Mouse (Mus musculus) limb, embryonic 11.5 days (tissue): ENCODE results near the gene Cbx4. TPM values are rescaled to one million over a fixed set of nuclear protein-coding genes. Genes with fewer than 3 reads are reported as not detected.

Experiments
- ATAC-seq: fragments of 200-750 bp; cut with Nextera tagmentation; 2 replicates; pipeline ENCODE4 v1.8.0; 2017; ENCODE audit warnings: low read depth; ENCODE audit not compliant: insufficient number of reproducible peaks, low FRiP score, low TSS enrichment
- DNase-seq: peaks from one replicate; pipeline ENCODE4 v3.0.0-alpha.2; 2015; ENCODE audit warnings: low spot score
- H3K27ac ChIP-seq: fragments of 300-500 bp; sonication (generic); replicated peaks from 2 replicates; pipeline ENCODE4 v1.5.1; 2014; ENCODE audit warnings: low read depth, mild to moderate bottlenecking, low read length
- H3K27me3 ChIP-seq: fragments of 300-500 bp; sonication (generic); 2 replicates; pipeline ENCODE4 v1.6.1; 2014; ENCODE audit warnings: mild to moderate bottlenecking, low read length, mixed read lengths; ENCODE audit not compliant: control insufficient read depth, insufficient read depth
- H3K36me3 ChIP-seq: fragments of 300-500 bp; sonication (generic); 2 replicates; pipeline ENCODE4 v1.6.1; 2014; ENCODE audit warnings: mild to moderate bottlenecking, low read length, moderate library complexity, mixed read lengths; ENCODE audit not compliant: control insufficient read depth, insufficient read depth
- H3K4me1 ChIP-seq: fragments of 300-500 bp; sonication (generic); 2 replicates; pipeline ENCODE4 v1.6.1; 2014; ENCODE audit warnings: low read length, mixed read lengths; ENCODE audit not compliant: control insufficient read depth, insufficient read depth
- H3K4me2 ChIP-seq: fragments of 300-500 bp; sonication (generic); 2 replicates; pipeline ENCODE4 v1.6.1; 2014; ENCODE audit warnings: low read depth, mild to moderate bottlenecking, moderate library complexity; ENCODE audit not compliant: severe bottlenecking
- H3K4me3 ChIP-seq: fragments of 300-500 bp; sonication (generic); 2 replicates; pipeline ENCODE4 v1.5.1; 2014; ENCODE audit warnings: low read depth, low read length
- H3K9ac ChIP-seq: fragments of 300-500 bp; sonication (generic); 2 replicates; pipeline ENCODE4 v1.6.1; 2014; ENCODE audit warnings: mild to moderate bottlenecking, low read length
- H3K9me3 ChIP-seq: fragments of 300-500 bp; sonication (generic); 2 replicates; pipeline ENCODE4 v1.6.1; 2016; ENCODE audit warnings: low read length; ENCODE audit not compliant: control insufficient read depth
- WGBS: fragments of 180-500 bp; shearing (Covaris S2); extraction: QIAGEN DNeasy Blood & Tissue Kit; methylation state at CpG from one replicate; pipeline ENCODE4 v1.1.7; 2014; 5-methylcytosine and 5-hydroxymethylcytosine counted together
- polyA plus RNA-seq: library from polyadenylated mRNA; unstranded; fragments of >200 nt; fragmentation: Nextera tagmentation; extraction: Ambion mirVana; gene quantifications from 2 replicates; pipeline ENCODE4 v1.2.1, GENCODE M21; 2014

Gene Cbx4
- 5.4 and 5.8 TPM in 2 replicates for polyA plus RNA-seq

DNA sequence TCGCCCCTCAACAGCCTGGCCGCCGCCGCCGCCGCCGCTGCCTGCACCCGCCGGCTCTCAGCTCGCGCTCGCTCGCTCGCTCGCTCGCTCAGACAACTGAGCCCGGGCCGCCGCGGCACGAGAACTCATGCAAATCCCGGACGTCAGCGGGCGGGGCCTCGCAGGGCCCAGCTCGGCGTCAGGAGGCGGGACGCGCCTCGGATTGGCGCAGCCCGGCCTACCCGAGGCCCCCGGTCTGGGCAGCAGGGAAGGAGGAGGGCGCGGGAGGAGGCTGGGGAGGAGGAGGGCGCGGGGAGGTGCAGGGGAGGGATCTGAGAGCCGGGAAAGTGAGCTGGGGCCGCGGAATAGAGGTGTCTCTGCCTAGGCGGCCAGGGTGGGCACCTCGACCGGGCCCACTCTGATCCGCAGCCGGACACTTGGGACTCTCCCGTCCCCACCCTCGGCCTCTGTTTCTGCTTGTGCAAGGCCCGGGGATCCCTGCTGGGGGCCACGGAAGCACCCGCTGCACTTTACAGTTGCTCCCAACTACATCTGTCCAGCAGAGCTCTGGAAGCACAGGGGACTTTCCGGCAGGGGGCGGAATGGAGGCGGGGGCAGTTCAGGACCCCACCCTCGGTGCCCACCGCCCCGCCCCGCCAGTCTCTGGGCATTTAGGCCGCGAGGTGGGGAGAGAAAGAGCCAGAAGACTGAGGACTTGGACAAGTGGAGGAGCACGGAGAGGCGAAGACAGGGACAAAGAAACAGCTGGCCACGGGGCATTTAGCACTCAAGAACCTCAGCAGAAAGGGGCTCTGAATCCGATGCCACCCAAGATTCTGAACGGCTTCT lies at the start of gene Cbx4:
Gene Cbx4, minus strand, starts transcription at position 78 of the 828 bp plus-strand sequence.
- no peaks in the 10 kb centered on the region for H3K36me3 ChIP-seq
- peak within 1 kb of the TSS; percentile 80 for H3K4me2 ChIP-seq
- ATAC-seq: peak; percentile 87
- peak within 1 kb of the TSS; percentile 89 for H3K9ac ChIP-seq
- H3K4me3 ChIP-seq: peak within 1 kb of the TSS; percentile 82
- no peaks in the 10 kb centered on the region for H3K9me3 ChIP-seq
- H3K4me1 ChIP-seq: peaks cover 61% of the 10 kb centered on the region
- peak; percentile 95 for DNase-seq
- peak within 1 kb of the TSS; percentile 94 for H3K27ac ChIP-seq
- peaks cover 59% of the 10 kb centered on the region for H3K27me3 ChIP-seq
- under 1% methylated on average over 55 of the region's 67 CpGs for WGBS

DNA sequence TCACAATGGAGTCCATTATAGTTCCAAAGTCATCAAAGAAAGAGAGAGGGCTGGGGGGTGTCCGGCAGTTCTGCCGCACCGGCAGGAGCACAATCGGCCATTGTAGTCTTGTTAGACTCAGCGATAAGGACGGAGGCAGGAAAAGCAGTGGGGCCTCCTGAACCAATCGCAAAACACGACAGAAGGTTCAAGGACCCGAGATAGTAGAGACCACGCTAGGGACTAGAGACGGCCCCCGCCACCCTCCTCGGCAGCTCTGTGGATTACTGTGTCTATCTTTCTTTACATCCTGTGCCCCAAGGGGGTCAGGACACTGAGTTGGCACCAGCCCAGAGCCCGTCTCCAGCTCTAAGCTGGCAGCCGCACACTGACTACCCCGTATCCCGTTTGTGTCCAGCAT lies 48.6 kb upstream of the Cbx4 start:
- Histone ChIP-seq H3K27ac (no peak overlapping the region; the same call in none of the 2 replicates), H3K4me1 (peaks cover 20% of the 10 kb centered on the region), H3K9ac (no peak overlapping the region), H3K4me3 (no peak overlapping the region), H3K27me3 (0 out of 2 replicates have a peak, but pooled peaks cover 2% of the 10 kb centered on the region), H3K9me3 (no peaks in the 10 kb centered on the region), H3K4me2 (0 out of 2 replicates have a peak overlapping the region, but pooled peaks have one; percentile 12), H3K36me3 (no peaks in the 10 kb centered on the region)
- 65% methylated on average over 17 of the region's 17 CpGs for WGBS
- no peak for DNase-seq
- no peak for ATAC-seq

- ATAC-seq (no peak), DNase-seq (no peak)
- peaks cover 6% of the 10 kb centered on the region; the same call in 1 of the 2 replicates for H3K27me3 ChIP-seq
- H3K27ac ChIP-seq: no peak overlapping the region
- 79% methylated on average over 5 of the region's 5 CpGs for WGBS
- H3K9me3 ChIP-seq: no peaks in the 10 kb centered on the region
- H3K4me1 ChIP-seq: peaks cover 29% of the 10 kb centered on the region
- H3K36me3 ChIP-seq: no peaks in the 10 kb centered on the region
- H3K4me2 ChIP-seq: no peak overlapping the region
- no peak overlapping the region for H3K4me3 ChIP-seq
- no peak overlapping the region for H3K9ac ChIP-seq
Observed at GRCm38 (mm10) chr11:119133437-119134221, 47.6 kb upstream of the Cbx4 start.

- DNase-seq: no peak
- H3K27ac ChIP-seq: no peak overlapping the region
- no peaks in the 10 kb centered on the region for H3K9me3 ChIP-seq
- no peak overlapping the region for H3K9ac ChIP-seq
- peaks cover 11% of the 10 kb centered on the region; the same call in 1 of the 2 replicates for H3K27me3 ChIP-seq
- H3K4me2 ChIP-seq: no peak overlapping the region
- no peak overlapping the region for H3K4me3 ChIP-seq
- WGBS: 84% methylated on average over 14 of the region's 14 CpGs
- peaks cover 40% of the 10 kb centered on the region for H3K4me1 ChIP-seq
- no peak for ATAC-seq
- no peaks in the 10 kb centered on the region for H3K36me3 ChIP-seq
Observed at GRCm38 (mm10) chr11:119132198-119133035, 46.4 kb upstream of the Cbx4 start.

- peak; percentile 72 for DNase-seq
- Histone ChIP-seq H3K4me2 (peak overlapping the region; percentile 41), H3K4me1 (peaks cover 60% of the 10 kb centered on the region), H3K27ac (no peak overlapping the region), H3K4me3 (0 out of 2 replicates have a peak overlapping the region, but pooled peaks have one; percentile 10), H3K9me3 (no peaks in the 10 kb centered on the region), H3K9ac (0 out of 2 replicates have a peak overlapping the region, but pooled peaks have one; percentile 22), H3K36me3 (no peaks in the 10 kb centered on the region), H3K27me3 (peaks cover 11% of the 10 kb centered on the region; the same call in 1 of the 2 replicates)
- 0 out of 2 replicates have a peak, but pooled peaks have one; percentile 15 for ATAC-seq
- WGBS: 2% methylated on average over 24 of the region's 24 CpGs
Observed at GRCm38 (mm10) chr11:119130081-119130765, 44.2 kb upstream of the Cbx4 start.

DNA sequence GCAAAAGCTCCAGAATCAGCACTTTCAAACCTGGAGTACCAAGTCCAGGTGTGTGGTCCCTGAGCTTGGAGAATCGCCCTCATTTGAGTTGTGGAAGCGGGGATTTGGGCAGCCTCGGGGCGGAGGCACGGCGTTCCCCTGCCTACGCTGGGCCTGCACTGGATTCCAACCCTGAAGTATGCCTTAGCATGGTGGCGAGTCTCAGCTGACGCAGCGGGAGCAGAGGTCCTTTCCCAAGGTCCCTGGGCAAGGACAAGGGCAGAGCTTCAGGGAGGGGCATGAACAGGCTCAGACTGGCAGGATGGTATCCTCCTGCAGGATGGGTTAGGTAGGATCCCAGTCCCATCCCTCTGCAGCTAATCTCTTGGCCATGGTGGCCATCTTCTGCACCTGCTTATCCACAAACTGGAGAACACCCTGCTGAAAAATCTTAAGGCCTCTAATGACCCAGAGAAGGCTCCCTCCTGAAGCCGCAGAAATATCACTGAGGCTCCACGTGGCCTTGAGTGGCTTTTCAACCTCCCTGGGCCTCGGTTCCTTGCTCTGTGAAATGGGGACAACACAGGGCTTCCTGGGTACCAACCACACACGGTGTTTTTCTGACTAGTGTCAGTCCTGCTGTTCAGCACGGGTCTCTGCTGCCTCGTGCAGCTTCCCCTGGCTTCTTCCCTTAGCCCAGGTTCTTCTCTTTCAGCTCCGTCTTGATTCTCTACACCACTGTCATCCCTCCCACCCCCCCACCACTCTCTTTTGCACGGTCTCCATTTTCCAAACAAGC lies 43.4 kb upstream of the Cbx4 start:
- Histone ChIP-seq H3K27ac (no peak overlapping the region), H3K4me2 (peak overlapping the region; percentile 41), H3K4me3 (no peak overlapping the region), H3K27me3 (peaks cover 11% of the 10 kb centered on the region; the same call in 1 of the 2 replicates), H3K36me3 (no peaks in the 10 kb centered on the region), H3K9ac (no peak overlapping the region), H3K4me1 (peaks cover 56% of the 10 kb centered on the region), H3K9me3 (no peaks in the 10 kb centered on the region)
- ATAC-seq (no peak), DNase-seq (no peak)
- 38% methylated on average over 18 of the region's 18 CpGs for WGBS

GRCm38 (mm10) chr11:119128668-119129280 lies 42.8 kb upstream of the Cbx4 start:
- H3K4me3 ChIP-seq: no peak overlapping the region
- DNase-seq (no peak), ATAC-seq (no peak)
- no peaks in the 10 kb centered on the region for H3K9me3 ChIP-seq
- no peaks in the 10 kb centered on the region for H3K36me3 ChIP-seq
- H3K9ac ChIP-seq: peak overlapping the region; percentile 17; the same call in 1 of the 2 replicates
- H3K27me3 ChIP-seq: peaks cover 11% of the 10 kb centered on the region; the same call in 1 of the 2 replicates
- 49% methylated on average over 11 of the region's 11 CpGs for WGBS
- H3K4me2 ChIP-seq: no peak overlapping the region
- peaks cover 52% of the 10 kb centered on the region for H3K4me1 ChIP-seq
- no peak overlapping the region for H3K27ac ChIP-seq
